Mouse (Mus musculus): ENCODE results near the gene Slc39a11. TPM values are rescaled to one million over a fixed set of nuclear protein-coding genes. Genes with fewer than 3 reads are reported as not detected.

The Slc39a11 gene
- polyA plus RNA-seq, 1 experiment: 0.08 TPM

DNA sequence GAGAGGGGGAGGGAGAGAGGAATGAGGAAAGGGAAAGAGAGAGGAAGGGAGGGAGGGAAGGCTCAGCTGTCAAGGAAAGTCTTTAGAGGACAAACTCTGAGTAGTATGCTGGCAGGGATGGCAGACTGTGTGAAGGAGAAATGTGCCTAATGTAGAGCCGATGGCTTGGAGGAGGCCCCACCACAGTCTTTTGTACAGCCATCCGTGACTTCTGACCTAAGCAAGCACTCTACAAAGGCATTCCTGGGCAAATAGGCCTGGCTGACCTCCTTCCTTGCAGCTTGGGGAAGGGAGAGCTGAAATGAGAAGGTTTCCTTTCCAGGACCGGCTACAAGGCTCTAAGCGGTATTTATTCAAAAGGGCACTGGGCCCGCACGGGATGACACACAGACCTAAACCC is 395.2 kb downstream of the Slc39a11 start:
- H3K36me3 ChIP-seq (ENCODE audit: control insufficient read depth): no peaks in the 10 kb centered on the region
- TF ChIP-seq TAL1 (IDR thresholded peaks at IDR 0.05; ENCODE audit: low read length) (no peak), GATA1 (IDR thresholded peaks at IDR 0.05; ENCODE audit: low read length) (no peak)
- H3K9me3 ChIP-seq (ENCODE audit: control insufficient read depth, low read length): no peaks in the 10 kb centered on the region
- no peak overlapping the region for H3K4me3 ChIP-seq (replicated peaks)
- no peaks in the 10 kb centered on the region for H3K4me1 ChIP-seq (ENCODE audit: control insufficient read depth)
- H3K27me3 ChIP-seq (ENCODE audit: control insufficient read depth): no peaks in the 10 kb centered on the region

GRCm38 (mm10) chr11:113253169-113253568 is 396.7 kb downstream of the Slc39a11 start:
- no peaks in the 10 kb centered on the region for H3K36me3 ChIP-seq (ENCODE audit: control insufficient read depth)
- no peak overlapping the region for H3K4me3 ChIP-seq (replicated peaks)
- H3K9me3 ChIP-seq (ENCODE audit: control insufficient read depth, low read length): no peaks in the 10 kb centered on the region
- TF ChIP-seq TAL1 (IDR thresholded peaks at IDR 0.05; ENCODE audit: low read length) (no peak), GATA1 (IDR thresholded peaks at IDR 0.05; ENCODE audit: low read length) (no peak)
- no peaks in the 10 kb centered on the region for H3K4me1 ChIP-seq (ENCODE audit: control insufficient read depth)
- no peaks in the 10 kb centered on the region for H3K27me3 ChIP-seq (ENCODE audit: control insufficient read depth)

DNA sequence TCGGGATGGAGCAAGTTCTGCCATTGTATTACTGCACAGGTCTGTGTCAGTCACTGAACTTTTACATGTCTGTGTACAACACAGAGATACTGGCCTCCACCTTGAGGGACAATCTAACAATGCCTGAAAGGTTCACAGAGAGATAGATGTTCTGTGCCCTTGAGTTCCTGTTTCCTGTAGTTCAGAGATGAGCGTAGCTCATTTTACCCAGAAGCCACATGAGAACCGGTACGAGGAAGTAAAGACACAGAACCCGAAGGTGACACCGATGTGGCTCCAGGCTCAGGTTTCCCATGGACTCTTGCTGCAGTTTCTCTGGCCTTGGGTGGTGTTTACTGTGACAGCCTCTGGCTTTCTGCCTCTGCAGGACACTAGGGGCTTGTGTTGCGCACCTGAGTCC is 398.7 kb downstream of the Slc39a11 start:
- TF ChIP-seq GATA1 (IDR thresholded peaks at IDR 0.05; ENCODE audit: low read length) (no peak), TAL1 (IDR thresholded peaks at IDR 0.05; ENCODE audit: low read length) (no peak)
- H3K36me3 ChIP-seq (ENCODE audit: control insufficient read depth): no peaks in the 10 kb centered on the region
- H3K9me3 ChIP-seq (ENCODE audit: control insufficient read depth, low read length): no peaks in the 10 kb centered on the region
- no peak overlapping the region for H3K4me3 ChIP-seq (replicated peaks)
- H3K4me1 ChIP-seq (ENCODE audit: control insufficient read depth): no peaks in the 10 kb centered on the region
- no peaks in the 10 kb centered on the region for H3K27me3 ChIP-seq (ENCODE audit: control insufficient read depth)

GRCm38 (mm10) chr11:113246475-113246874 is 403.4 kb downstream of the Slc39a11 start:
- H3K9me3 ChIP-seq (ENCODE audit: control insufficient read depth, low read length): no peaks in the 10 kb centered on the region
- no peaks in the 10 kb centered on the region for H3K36me3 ChIP-seq (ENCODE audit: control insufficient read depth)
- H3K27me3 ChIP-seq (ENCODE audit: control insufficient read depth): no peaks in the 10 kb centered on the region
- TF ChIP-seq GATA1 (IDR thresholded peaks at IDR 0.05; ENCODE audit: low read length) (no peak), TAL1 (IDR thresholded peaks at IDR 0.05; ENCODE audit: low read length) (no peak)
- H3K4me1 ChIP-seq (ENCODE audit: control insufficient read depth): no peaks in the 10 kb centered on the region
- H3K4me3 ChIP-seq (replicated peaks): no peak overlapping the region

DNA sequence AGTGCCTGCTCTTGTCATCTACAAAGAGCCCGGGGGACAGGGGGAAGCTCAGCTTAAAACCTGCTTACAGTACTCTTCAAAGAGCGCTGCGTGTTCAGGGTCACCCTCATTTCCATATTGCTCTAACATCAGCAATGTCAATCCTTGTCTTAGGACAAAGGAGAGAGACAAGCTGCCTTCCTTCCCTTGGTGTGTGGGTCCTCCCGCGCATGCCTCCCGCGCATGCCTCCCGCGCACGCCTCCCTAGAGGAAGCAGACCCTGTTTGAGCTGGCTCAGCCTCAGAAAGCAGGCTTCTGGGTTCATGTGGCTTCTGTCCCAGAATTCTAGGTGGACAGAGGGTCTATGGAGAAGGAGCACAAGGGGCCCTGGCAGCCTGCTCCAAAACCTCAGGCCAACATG is 404.2 kb downstream of the Slc39a11 start:
- Histone ChIP-seq H3K27me3 (ENCODE audit: control insufficient read depth) (no peaks in the 10 kb centered on the region), H3K36me3 (ENCODE audit: control insufficient read depth) (no peaks in the 10 kb centered on the region), H3K4me1 (ENCODE audit: control insufficient read depth) (no peaks in the 10 kb centered on the region), H3K9me3 (ENCODE audit: control insufficient read depth, low read length) (peaks cover 3% of the 10 kb centered on the region; the same call in 1 of the 2 replicates), H3K4me3 (replicated peaks) (no peak overlapping the region)
- no peak for TF ChIP-seq TAL1 (IDR thresholded peaks at IDR 0.05; ENCODE audit: low read length)
- TF ChIP-seq GATA1 (IDR thresholded peaks at IDR 0.05; ENCODE audit: low read length): no peak

DNA sequence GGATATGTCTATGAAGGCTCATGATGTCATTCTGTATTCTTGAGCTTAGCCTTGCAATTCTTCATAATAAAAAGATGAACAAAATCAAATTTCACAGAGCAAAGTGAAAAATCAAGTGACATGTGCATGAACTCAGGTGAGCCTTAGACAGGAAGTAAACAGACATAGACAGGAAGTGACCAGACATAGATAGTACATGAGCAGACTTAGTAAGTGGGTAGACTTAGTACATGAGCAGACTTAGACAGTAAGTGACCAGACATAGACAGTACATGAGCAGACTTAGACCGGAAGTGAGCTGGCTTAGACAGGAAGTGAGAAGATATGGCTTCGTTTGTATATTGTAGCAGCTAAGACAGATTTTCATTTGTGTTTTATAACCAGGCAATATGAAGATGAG is 415.4 kb downstream of the Slc39a11 start:
- no peaks in the 10 kb centered on the region for H3K36me3 ChIP-seq (ENCODE audit: control insufficient read depth)
- H3K9me3 ChIP-seq (ENCODE audit: control insufficient read depth, low read length): no peaks in the 10 kb centered on the region
- no peaks in the 10 kb centered on the region for H3K4me1 ChIP-seq (ENCODE audit: control insufficient read depth)
- TF ChIP-seq GATA1 (IDR thresholded peaks at IDR 0.05; ENCODE audit: low read length) (no peak), TAL1 (IDR thresholded peaks at IDR 0.05; ENCODE audit: low read length) (no peak)
- no peaks in the 10 kb centered on the region for H3K27me3 ChIP-seq (ENCODE audit: control insufficient read depth)
- no peak overlapping the region for H3K4me3 ChIP-seq (replicated peaks)

DNA sequence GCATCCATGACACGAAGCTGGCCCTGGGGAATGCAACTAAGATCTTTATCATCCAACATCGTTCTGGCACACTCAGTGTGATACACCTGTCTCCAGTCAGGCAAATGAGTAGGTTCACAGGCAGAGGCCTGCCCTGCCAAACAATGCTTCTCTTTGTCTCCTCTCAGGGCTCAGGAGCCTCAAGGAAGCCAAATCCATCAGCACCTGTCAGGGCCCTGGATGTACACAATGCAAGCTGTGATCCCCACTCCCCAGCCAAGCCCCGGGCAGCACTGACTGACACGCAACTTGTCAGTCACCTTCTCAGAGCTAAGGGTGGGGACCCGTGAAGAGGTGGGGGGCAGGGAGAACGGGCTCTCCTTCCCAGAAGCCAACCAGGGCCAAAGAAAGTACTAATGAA is 417.8 kb downstream of the Slc39a11 start:
- Histone ChIP-seq H3K4me3 (replicated peaks) (no peak overlapping the region), H3K9me3 (ENCODE audit: control insufficient read depth, low read length) (no peaks in the 10 kb centered on the region), H3K27me3 (ENCODE audit: control insufficient read depth) (no peaks in the 10 kb centered on the region), H3K4me1 (ENCODE audit: control insufficient read depth) (no peaks in the 10 kb centered on the region), H3K36me3 (ENCODE audit: control insufficient read depth) (no peaks in the 10 kb centered on the region)
- TF ChIP-seq TAL1 (IDR thresholded peaks at IDR 0.05; ENCODE audit: low read length) (no peak), GATA1 (IDR thresholded peaks at IDR 0.05; ENCODE audit: low read length) (no peak)

- Histone ChIP-seq H3K4me3 (replicated peaks) (no peak overlapping the region), H3K9me3 (ENCODE audit: control insufficient read depth, low read length) (no peaks in the 10 kb centered on the region), H3K36me3 (ENCODE audit: control insufficient read depth) (no peaks in the 10 kb centered on the region), H3K4me1 (ENCODE audit: control insufficient read depth) (no peaks in the 10 kb centered on the region), H3K27me3 (ENCODE audit: control insufficient read depth) (no peaks in the 10 kb centered on the region)
- no peak for TF ChIP-seq GATA1 (IDR thresholded peaks at IDR 0.05; ENCODE audit: low read length)
- TF ChIP-seq TAL1 (IDR thresholded peaks at IDR 0.05; ENCODE audit: low read length): no peak
Observed at GRCm38 (mm10) chr11:113230410-113231132, 419.3 kb downstream of the Slc39a11 start.

DNA sequence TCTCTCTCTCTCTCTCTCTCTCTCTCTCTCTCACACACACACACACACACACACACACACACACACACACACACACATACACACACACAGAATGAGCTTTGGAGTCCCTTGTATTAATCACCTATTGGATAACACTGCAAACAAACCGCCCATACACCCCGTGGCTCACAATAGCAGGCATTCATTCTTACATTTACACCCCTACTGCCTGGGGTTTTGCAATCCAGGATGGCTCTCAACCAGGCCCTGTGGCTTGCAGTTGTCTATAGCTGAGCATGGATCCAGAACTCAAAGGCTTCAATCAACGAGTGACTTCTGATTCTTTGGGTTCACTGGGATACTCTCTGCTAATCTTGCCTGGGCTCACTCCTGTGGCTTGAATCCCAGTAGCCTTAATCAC is 424.1 kb downstream of the Slc39a11 start:
- Histone ChIP-seq H3K27me3 (ENCODE audit: control insufficient read depth) (no peaks in the 10 kb centered on the region), H3K9me3 (ENCODE audit: control insufficient read depth, low read length) (peaks cover under 1% of the 10 kb centered on the region; the same call in 1 of the 2 replicates), H3K36me3 (ENCODE audit: control insufficient read depth) (no peaks in the 10 kb centered on the region), H3K4me3 (replicated peaks) (no peak overlapping the region), H3K4me1 (ENCODE audit: control insufficient read depth) (no peaks in the 10 kb centered on the region)
- TF ChIP-seq TAL1 (IDR thresholded peaks at IDR 0.05; ENCODE audit: low read length) (no peak), GATA1 (IDR thresholded peaks at IDR 0.05; ENCODE audit: low read length) (no peak)
